Mouse (Mus musculus) cerebellum, adult 9-10 months (tissue): ENCODE data around the gene Nfia.

ENCODE experiments used
- DNase-seq: peaks from one replicate; pipeline ENCODE4 v3.0.0; 2022

The Nfia gene

GRCm38 (mm10) chr4:98113289-98114024 is 340.9 kb downstream of the Nfia start:
- DNase-seq, result no peak

GRCm38 (mm10) chr4:98114966-98115365 is 342.4 kb downstream of the Nfia start:
- DNase-seq, result no peak

- no peak for DNase-seq
Measured at GRCm38 (mm10) chr4:98115401-98115800, 342.9 kb downstream of the Nfia start.

- no peak for DNase-seq
Measured at GRCm38 (mm10) chr4:98116046-98116445, 343.5 kb downstream of the Nfia start.

DNA sequence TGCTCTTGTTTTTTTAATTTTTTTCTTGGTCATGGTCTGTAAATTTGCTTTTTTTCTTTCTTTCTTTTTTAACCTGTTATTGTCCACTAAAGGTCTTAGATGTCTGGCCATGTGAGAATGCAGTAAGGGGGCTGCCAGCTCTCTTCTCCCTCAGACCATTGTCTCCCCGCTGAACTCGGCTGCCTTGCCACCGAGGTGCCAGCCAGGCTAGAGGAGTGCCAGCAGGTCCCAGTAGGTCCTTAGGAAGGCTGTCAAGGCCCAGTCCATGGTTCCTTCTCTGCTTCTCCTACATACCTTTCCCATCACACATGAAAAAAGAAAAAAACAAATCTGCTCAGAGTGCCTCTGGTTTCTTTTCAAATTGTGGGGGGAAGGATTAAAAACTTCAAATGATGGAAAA is 345.6 kb downstream of the Nfia start:
- no peak for DNase-seq

GRCm38 (mm10) chr4:98118761-98119675 is 346.5 kb downstream of the Nfia start:
- no peak for DNase-seq

- DNase-seq, result no peak
Measured at GRCm38 (mm10) chr4:98119949-98120531, 347.5 kb downstream of the Nfia start.

DNA sequence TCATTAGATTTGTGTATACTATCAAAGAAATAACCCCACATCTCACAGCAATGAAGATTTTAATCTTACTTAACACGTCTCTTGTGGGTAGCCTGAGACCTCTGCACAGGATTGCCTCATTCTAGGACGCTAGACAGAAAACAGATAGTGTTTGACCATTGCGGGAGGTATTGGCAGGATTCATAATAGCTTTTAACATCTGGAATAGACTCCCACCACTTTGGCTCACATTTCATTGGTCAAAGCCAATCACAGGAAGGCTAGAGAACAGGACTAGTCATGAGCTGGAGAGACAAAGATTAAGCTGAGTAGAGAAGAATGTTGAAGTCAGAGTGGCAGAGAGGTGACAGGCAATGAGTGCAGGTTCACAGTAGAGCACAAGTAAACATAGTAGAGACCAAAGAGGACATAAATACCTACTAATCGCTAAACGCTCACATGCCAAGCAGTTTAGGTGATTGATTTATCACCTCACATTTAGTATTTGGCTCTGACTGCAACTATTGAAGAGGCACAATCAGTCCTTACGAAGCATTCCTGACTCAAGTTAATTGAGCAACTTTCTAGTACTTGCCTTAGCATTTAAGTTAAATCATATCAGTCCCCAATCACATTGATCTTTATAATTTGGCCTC is 348.3 kb downstream of the Nfia start:
- DNase-seq, result no peak

DNA sequence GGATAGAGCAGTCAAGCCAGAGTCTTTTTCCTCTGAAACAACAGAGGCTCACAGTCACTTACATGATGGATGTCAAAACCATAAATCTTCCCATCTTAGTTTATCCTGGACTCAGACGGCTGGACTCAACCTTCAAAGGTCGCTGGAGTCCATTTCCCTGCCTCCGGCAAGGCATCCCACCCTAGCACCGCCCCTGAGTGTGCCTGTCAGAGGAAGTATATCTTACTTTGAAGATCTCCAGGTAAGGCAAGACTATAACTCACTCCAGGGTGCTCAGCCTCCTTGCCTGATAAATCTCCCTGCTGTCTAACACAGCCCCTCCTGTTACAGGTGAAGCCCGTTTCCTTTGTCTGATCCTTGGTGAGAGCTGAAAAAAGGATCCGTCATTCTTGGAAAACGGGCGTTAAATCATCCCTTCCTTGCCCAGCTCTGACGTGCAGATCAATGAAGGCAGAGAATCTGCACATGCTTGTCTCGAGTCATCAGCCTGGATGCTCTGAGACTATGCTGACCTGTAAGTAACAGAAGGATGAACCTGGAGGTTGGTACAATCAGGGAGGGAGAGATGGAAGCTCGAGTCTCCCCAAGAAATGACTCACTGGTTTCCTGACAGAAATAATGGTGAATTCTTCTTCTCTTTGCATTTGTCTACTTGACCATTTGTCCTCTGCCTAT is 353.6 kb downstream of the Nfia start:
- DNase-seq, result no peak

GRCm38 (mm10) chr4:98130798-98131197 is 358.3 kb downstream of the Nfia start:
- DNase-seq, result no peak

- no peak for DNase-seq
Measured at GRCm38 (mm10) chr4:98134027-98134426, 361.5 kb downstream of the Nfia start.

- DNase-seq, result no peak
Measured at GRCm38 (mm10) chr4:98136072-98136471, 363.5 kb downstream of the Nfia start.

- no peak for DNase-seq
Measured at GRCm38 (mm10) chr4:98142879-98143436, 370.4 kb downstream of the Nfia start.

- DNase-seq, result no peak
Measured at GRCm38 (mm10) chr4:98150576-98150975, 378.0 kb downstream of the Nfia start.

- no peak for DNase-seq
Measured at GRCm38 (mm10) chr4:98157921-98158320, 385.4 kb downstream of the Nfia start.

GRCm38 (mm10) chr4:98166379-98166778 is 393.8 kb downstream of the Nfia start:
- no peak for DNase-seq
